Mouse (Mus musculus) forebrain, embryonic 10.5 days (tissue): Measurements from ENCODE around the gene Sc5d. TPM values are rescaled to one million over a fixed set of nuclear protein-coding genes. Genes with fewer than 3 reads are reported as not detected.

Source experiments
- DNase-seq: peaks from one replicate; pipeline ENCODE4 v3.0.0-alpha.2; 2017; ENCODE audit warnings: low spot score; ENCODE audit errors: extremely low spot score
- H3K27ac ChIP-seq: fragments of 300-500 bp; sonication (generic); 2 replicates; pipeline ENCODE4 v1.5.1; 2016; ENCODE audit warnings: mild to moderate bottlenecking
- H3K27me3 ChIP-seq: fragments of 300-500 bp; sonication (generic); 2 replicates; pipeline ENCODE4 v1.6.1; 2016; ENCODE audit warnings: mild to moderate bottlenecking; ENCODE audit not compliant: poor library complexity, severe bottlenecking
- H3K36me3 ChIP-seq: fragments of 300-500 bp; sonication (generic); replicated peaks from 2 replicates; pipeline ENCODE4 v1.6.1; 2016; ENCODE audit warnings: mild to moderate bottlenecking, moderate library complexity
- H3K4me1 ChIP-seq: fragments of 300-500 bp; sonication (generic); 2 replicates; pipeline ENCODE4 v1.6.1; 2016
- H3K4me3 ChIP-seq: fragments of 300-500 bp; sonication (generic); 2 replicates; pipeline ENCODE4 v1.5.1; 2016; ENCODE audit warnings: mild to moderate bottlenecking, moderate library complexity
- H3K9me3 ChIP-seq: fragments of 300-500 bp; sonication (generic); 2 replicates; pipeline ENCODE4 v1.6.1; 2016; ENCODE audit warnings: mild to moderate bottlenecking, moderate library complexity
- WGBS: fragments of 180-500 bp; shearing (Covaris S2); methylation state at CpG from one replicate; pipeline ENCODE4 v1.1.7; 2016; 5-methylcytosine and 5-hydroxymethylcytosine counted together
- polyA plus RNA-seq: library from polyadenylated mRNA; unstranded; fragments of >200 nt; fragmentation: Nextera tagmentation; extraction: Ambion mirVana; gene quantifications from 2 replicates; pipeline ENCODE4 v1.2.1, GENCODE M21; 2016

The Sc5d gene
- polyA plus RNA-seq, 1 experiment from 2014 or later = 70.8 TPM

DNA sequence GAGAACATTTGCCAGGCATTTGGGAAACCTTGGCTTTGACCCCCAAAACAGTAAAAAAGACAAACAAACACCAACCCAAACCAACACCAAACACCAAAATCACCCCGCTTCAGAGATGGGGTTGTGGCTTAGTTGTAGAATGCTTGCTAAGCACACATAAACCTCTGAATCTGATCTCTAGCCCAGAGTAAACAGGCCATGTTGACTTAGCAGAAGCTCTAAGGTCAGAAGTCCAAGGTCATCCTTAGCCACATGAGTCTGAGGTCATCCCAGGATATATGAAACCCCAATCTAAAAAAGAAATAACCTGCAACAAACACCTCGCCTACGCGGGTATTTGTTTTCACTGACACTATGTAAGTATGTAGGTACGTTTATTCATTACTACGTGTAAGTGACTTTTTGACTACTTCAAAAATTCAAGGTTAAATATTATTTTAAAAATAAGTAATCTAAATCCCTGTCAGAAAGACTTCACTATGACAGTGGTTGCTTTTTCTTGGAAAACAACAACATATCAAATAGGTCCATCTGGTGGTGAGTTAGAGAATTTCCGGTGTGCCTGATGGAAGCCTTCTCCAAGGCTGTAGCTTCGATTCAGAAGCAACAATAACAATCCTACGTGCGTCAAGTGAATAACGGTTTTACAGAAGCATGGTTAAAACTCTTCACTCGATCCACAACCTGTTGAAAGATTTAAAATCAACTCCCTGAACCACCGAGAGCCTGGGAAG, 11.1 kb upstream of the Sc5d start:
- Histone ChIP-seq H3K9me3 (no peaks in the 10 kb centered on the region), H3K27ac (no peak overlapping the region), H3K4me3 (no peak overlapping the region), H3K27me3 (no peaks in the 10 kb centered on the region), H3K4me1 (no peaks in the 10 kb centered on the region), H3K36me3 (no peaks in the 10 kb centered on the region)
- WGBS = 68% methylated on average over 13 of the region's 13 CpGs
- no peak for DNase-seq

DNA sequence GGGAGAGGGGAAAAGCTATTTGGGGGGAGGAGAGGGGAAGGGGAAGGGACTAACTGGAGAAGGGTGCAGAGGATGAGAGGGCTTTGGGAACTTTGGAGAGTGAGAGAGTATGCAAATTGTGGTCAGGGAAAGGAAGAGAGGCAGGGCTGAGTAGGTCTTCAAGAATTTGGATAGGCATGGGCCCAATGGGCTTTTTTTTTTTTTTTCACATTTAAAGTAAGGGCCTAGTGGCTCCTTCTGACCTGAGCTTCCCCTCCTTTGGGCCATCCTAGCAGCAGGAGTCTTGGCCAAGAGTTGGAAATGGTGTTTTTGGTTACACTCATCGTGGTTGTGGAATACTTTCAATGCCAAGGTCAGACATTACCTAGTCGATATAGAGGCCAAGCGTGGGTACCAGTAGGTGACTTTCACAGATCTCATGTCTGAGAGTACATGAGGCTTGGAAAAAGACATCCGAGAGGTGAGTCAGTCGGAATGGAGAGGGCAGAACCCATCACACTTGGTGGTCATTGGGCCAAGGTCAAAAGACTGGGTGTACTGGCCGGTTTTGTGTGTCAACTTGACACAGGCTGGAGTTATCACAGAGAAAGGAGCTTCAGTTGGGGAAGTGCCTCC, 9.7 kb upstream of the Sc5d start:
- no peaks in the 10 kb centered on the region for H3K36me3 ChIP-seq
- H3K27ac ChIP-seq = no peak overlapping the region
- H3K4me1 ChIP-seq = no peaks in the 10 kb centered on the region
- no peaks in the 10 kb centered on the region for H3K27me3 ChIP-seq
- no peaks in the 10 kb centered on the region for H3K9me3 ChIP-seq
- no peak overlapping the region for H3K4me3 ChIP-seq
- DNase-seq = no peak
- whole genome bisulfite sequencing = 87% methylated on average over 6 of the region's 6 CpGs

DNA sequence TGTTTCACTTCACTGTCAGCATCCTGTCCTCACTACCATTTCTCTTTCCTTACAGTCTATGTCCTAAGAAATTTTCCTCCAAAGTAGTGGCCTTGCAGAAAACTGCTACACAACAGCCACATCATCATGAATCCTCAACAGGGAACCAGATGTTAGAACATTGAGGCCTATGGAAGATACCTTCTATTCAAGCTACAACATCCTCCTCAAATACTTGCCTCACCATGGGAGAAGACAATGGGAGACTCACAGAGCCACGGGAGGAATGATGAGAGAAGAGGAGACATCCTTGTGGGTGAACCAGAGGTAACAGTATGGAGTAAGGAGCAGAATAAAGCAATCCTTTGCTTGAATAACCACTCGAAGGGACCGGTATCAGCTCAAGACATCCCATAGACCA, 9.1 kb upstream of the Sc5d start:
- Histone ChIP-seq H3K27ac (no peak overlapping the region), H3K4me3 (no peak overlapping the region), H3K4me1 (no peaks in the 10 kb centered on the region), H3K36me3 (no peaks in the 10 kb centered on the region), H3K27me3 (no peaks in the 10 kb centered on the region), H3K9me3 (no peaks in the 10 kb centered on the region)
- WGBS = 88% methylated on average over 3 of the region's 3 CpGs
- DNase-seq = no peak

DNA sequence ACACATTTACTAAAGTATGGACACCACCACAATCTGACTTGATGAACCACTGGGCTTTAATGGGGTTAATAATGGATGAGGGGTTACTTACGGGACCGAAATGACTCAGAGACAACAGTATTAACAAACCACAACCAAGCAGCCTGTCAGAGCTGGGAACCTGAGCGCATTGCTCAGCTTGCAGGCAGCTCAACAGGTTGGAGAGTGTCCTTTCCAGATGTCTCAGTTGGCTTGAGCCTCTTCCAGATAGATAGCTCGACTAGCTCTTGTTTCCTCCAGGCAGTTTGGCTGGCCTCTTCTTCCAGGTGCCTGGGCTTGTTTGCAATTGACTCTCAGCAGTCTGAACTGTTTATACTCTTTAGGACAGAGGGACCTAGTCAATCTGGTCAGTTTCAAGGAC, 8.6 kb upstream of the Sc5d start:
- Histone ChIP-seq H3K4me3 (no peak overlapping the region), H3K36me3 (no peaks in the 10 kb centered on the region), H3K27ac (no peak overlapping the region), H3K27me3 (no peaks in the 10 kb centered on the region), H3K4me1 (no peaks in the 10 kb centered on the region), H3K9me3 (no peaks in the 10 kb centered on the region)
- no peak for DNase-seq
- WGBS = 69% methylated on average over 4 of the region's 4 CpGs

DNA sequence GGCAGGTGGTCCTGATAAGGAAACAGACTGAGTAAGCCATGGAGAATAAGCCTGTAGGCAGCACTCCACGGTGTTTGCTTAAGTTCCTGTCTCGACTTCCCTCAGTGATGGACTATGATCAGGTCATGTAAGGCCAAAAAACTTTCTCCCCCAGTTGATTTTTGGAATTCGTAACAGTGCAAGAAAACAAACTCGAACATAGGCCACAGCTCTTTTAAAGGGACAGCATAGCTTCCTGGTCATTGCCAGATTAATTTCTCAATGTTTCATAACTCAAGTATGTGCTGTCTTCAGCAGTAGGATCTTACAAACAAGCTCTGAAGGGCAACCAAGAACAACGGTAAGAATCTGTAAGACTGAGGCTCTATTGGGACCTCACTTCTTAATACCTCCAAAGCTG, 7.4 kb upstream of the Sc5d start:
- no peaks in the 10 kb centered on the region for H3K4me1 ChIP-seq
- no peaks in the 10 kb centered on the region for H3K36me3 ChIP-seq
- no peaks in the 10 kb centered on the region for H3K9me3 ChIP-seq
- H3K27ac ChIP-seq = no peak overlapping the region
- H3K27me3 ChIP-seq = no peaks in the 10 kb centered on the region
- no peak for DNase-seq
- WGBS = 88% methylated on average over 5 of the region's 5 CpGs
- no peak overlapping the region for H3K4me3 ChIP-seq

DNA sequence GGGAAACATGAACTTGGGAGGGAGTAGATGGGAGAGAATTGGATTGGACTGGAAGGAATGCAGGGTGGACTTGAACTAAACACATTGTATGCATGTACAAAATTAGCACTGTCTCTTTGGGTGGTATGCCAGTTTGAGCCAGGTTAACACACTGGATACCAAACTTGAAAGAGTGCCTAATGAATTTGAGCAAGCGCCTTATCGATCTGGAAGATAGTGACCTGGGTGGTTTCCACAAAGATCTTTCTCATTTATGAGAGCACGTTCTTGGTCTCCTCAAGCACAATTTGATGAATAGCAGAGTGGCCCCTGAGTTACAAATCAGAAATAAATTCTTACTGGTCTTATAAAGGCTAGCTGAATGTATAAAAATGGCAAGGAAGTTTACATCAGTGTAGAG, 6.6 kb upstream of the Sc5d start:
- Histone ChIP-seq H3K27ac (no peak overlapping the region), H3K36me3 (no peaks in the 10 kb centered on the region), H3K9me3 (no peaks in the 10 kb centered on the region), H3K4me3 (no peak overlapping the region), H3K4me1 (no peaks in the 10 kb centered on the region), H3K27me3 (0 out of 2 replicates have a peak, but pooled peaks cover under 1% of the 10 kb centered on the region)
- DNase-seq = no peak
- WGBS = 92% methylated on average over 3 of the region's 3 CpGs

DNA sequence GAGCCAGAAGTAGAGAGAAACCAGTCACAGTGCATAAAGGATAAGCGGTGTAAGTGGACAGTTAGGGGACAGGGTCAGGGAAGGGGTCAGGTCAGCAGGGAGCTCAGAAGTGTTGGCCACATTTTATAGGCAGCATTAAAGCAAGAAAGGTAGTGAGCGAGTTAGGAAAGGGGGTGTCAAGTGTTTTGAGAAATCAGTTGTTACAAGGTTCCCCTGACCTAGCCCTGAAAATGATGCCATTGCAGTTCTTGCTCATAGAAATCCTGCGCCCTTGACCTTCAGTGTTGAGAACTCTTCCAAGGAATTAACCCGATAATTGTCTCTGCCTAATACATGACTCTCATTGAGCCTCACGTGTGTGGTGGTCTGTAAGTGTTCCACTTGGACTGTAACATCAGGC, 6.0 kb upstream of the Sc5d start:
- Histone ChIP-seq H3K36me3 (no peaks in the 10 kb centered on the region), H3K27ac (no peak overlapping the region), H3K9me3 (no peaks in the 10 kb centered on the region), H3K27me3 (0 out of 2 replicates have a peak, but pooled peaks cover 4% of the 10 kb centered on the region), H3K4me1 (peaks cover 3% of the 10 kb centered on the region), H3K4me3 (no peak overlapping the region)
- 89% methylated on average over 5 of the region's 5 CpGs for WGBS
- DNase-seq = no peak

DNA sequence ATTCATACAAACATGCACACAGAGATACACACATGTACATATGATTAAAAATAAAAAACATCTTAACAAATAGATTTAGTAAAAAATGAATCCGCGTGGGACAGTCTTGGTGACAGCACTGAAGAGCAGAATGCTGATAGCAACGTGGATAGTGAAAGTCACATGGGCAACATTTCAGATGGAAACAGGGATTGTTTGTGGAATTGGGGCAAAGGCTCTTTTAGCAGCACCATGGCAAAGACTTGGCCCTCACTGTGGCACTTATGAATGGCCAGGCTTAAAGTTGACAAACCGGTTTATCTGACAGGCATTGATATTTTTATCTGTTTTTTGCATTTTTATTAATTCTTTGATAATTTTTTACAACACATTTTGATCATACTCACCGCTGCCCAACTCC, 4.3 kb upstream of the Sc5d start:
- Histone ChIP-seq H3K4me3 (no peak overlapping the region), H3K9me3 (no peaks in the 10 kb centered on the region), H3K4me1 (peaks cover 15% of the 10 kb centered on the region), H3K36me3 (no peaks in the 10 kb centered on the region), H3K27ac (no peak overlapping the region), H3K27me3 (0 out of 2 replicates have a peak, but pooled peaks cover 4% of the 10 kb centered on the region)
- 88% methylated on average over 5 of the region's 5 CpGs for WGBS
- no peak for DNase-seq

DNA sequence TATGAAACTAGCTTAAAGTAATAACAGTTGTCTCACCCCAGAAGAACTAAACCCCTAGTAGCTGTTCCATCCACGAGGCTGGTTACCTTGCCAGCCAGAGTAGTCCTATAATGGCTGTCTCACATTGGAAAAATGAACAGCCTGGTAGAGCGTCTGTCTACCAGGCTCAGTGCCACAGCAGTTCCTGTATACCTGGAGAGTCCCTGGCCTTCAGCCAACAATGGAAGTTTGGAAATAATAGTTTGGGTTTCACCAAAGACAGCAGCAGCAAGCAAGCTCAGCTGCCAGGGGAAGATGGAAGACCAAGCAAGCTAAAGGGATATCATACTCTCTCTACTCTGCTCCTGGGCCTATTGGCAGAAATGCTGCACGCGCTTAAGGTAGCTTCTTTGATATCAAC, 1.3 kb upstream of the Sc5d start:
- Histone ChIP-seq H3K27ac (peak overlapping the region; percentile 94; the same call in 1 of the 2 replicates), H3K4me3 (no peak overlapping the region), H3K4me1 (peaks cover 31% of the 10 kb centered on the region), H3K27me3 (0 out of 2 replicates have a peak, but pooled peaks cover 4% of the 10 kb centered on the region), H3K36me3 (peaks cover 16% of the 10 kb centered on the region), H3K9me3 (no peaks in the 10 kb centered on the region)
- 96% methylated on average over 4 of the region's 4 CpGs for WGBS
- DNase-seq = no peak

DNA sequence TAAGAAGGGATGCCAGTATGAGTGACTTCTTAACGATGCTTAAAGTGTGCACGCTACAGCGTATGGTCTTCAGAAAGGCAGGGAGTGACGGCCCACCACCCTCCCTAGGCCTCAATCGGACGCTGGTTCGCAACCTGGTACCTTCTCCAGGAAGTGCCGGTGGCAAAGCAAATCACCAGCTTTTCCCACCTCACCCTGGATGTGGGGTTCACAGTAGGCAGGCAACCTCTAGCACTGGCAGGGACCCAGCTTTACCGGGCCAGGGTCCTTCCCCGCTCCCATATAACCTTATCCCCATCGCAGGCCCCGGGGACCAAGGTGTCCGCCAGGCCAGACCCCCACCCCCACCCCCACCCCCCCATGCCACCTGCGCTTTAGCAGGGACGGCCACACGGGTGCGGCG, 346 bp downstream of the Sc5d start:
- Histone ChIP-seq H3K27ac (peak overlapping the region; percentile 94), H3K36me3 (peaks cover 32% of the 10 kb centered on the region), H3K9me3 (no peaks in the 10 kb centered on the region), H3K27me3 (0 out of 2 replicates have a peak, but pooled peaks cover 4% of the 10 kb centered on the region), H3K4me1 (peaks cover 31% of the 10 kb centered on the region), H3K4me3 (peak overlapping the region; percentile 92)
- WGBS = under 1% methylated on average over 18 of the region's 18 CpGs
- no peak for DNase-seq

DNA sequence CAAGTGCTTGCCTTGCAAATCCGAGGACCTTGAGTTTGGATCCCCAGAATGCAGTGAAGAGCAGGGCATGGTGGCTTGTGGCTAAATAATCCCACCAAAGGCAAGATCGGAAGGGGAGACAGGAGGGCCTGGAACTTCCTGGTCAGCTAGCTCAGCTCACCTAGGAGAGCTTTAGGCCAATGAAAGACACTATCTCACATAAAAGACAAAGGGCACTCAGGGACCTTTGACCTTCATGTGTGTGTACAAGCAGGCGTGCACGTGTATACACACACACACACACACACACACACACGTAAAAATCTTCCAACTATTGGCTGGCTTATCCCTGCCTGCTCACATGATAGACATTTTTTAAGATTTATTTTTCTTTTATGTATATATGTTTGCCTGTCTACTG, 3.6 kb downstream of the Sc5d start:
- Histone ChIP-seq H3K27ac (no peak overlapping the region), H3K4me1 (peaks cover 31% of the 10 kb centered on the region), H3K9me3 (no peaks in the 10 kb centered on the region), H3K27me3 (0 out of 2 replicates have a peak, but pooled peaks cover 2% of the 10 kb centered on the region), H3K4me3 (no peak overlapping the region), H3K36me3 (peaks cover 65% of the 10 kb centered on the region)
- 90% methylated on average over 5 of the region's 5 CpGs for WGBS
- DNase-seq = no peak

DNA sequence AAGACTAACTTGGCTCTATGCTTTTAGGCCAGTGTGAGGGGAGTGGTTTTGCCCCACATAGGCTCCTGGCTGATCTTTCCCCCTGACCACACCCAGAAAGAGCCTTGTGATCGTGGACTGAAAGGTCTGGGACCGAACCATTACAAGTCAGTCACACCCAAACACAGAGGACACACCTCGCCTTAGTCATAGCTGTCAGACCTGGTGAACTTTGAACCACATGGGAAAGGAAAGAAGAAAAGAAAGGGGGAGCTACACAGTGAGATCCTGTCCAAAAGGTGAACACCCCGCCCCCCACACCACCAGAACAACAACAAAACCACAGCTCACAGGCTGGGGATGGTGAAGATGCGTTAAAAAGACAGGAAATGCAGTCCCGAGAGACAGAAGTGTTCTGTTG, 14.9 kb downstream of the Sc5d start:
- H3K9me3 ChIP-seq = no peaks in the 10 kb centered on the region
- H3K4me3 ChIP-seq = no peak overlapping the region
- WGBS = 85% methylated on average over 6 of the region's 6 CpGs
- no peaks in the 10 kb centered on the region for H3K27me3 ChIP-seq
- no peaks in the 10 kb centered on the region for H3K4me1 ChIP-seq
- no peak overlapping the region for H3K27ac ChIP-seq
- peaks cover 37% of the 10 kb centered on the region for H3K36me3 ChIP-seq
- DNase-seq = no peak

DNA sequence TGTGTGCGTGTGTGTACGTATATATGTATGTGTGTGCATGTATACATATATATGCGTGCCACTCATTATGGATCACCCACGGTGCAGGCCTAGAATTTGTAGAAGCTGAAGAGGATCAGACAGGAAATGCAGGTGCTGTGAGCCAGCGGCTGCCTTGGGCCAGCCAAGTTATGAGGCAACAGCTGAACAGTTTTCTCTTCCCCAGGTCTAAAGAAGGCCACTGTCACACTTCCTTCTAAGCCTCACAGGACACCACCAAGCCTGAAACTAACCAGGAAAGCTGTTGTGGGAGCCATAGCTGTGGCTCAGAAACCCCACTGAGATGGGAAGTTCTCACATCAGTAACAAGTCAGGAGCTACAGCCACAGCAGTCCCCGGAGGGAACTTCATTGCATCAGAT, 17.4 kb downstream of the Sc5d start:
- no peaks in the 10 kb centered on the region for H3K27me3 ChIP-seq
- 92% methylated on average over 6 of the region's 6 CpGs for WGBS
- H3K4me1 ChIP-seq = no peaks in the 10 kb centered on the region
- peaks cover 14% of the 10 kb centered on the region for H3K36me3 ChIP-seq
- no peak overlapping the region for H3K4me3 ChIP-seq
- H3K27ac ChIP-seq = no peak overlapping the region
- H3K9me3 ChIP-seq = no peaks in the 10 kb centered on the region
- DNase-seq = no peak
